In genomic region chr11:95365596-95365995, GRCm38 (mm10) we compare ENCODE assay signal across 8 mouse cellular contexts. TPM values are rescaled to one million over a fixed set of nuclear protein-coding genes. Genes with fewer than 3 reads are reported as not detected.
DNase-seq lines count a peak whose midpoint lies in the region; ATAC-seq and TF ChIP-seq lines count a peak whose summit lies in the region.

No protein-coding gene starts in this region.

- no peak overlapping the region for H3K4me3 ChIP-seq in liver, embryonic 12.5 days
- H3K4me3 ChIP-seq in olfactory bulb, adult 2 months (ENCODE audit: insufficient read depth, low read depth, low read length) = no peak overlapping the region

- TF ChIP-seq POLR2A in olfactory bulb, adult 2 months (IDR thresholded peaks at IDR 0.05; ENCODE audit: insufficient read depth, low read depth, low read length) = no peak

- peaks cover 94% of the 10 kb centered on the region for H3K36me3 ChIP-seq in liver, embryonic 12.5 days

- no peak for TF ChIP-seq CTCF in olfactory bulb, adult 2 months (IDR thresholded peaks at IDR 0.05; ENCODE audit: insufficient read depth, low read depth, low read length)

- H3K27me3 ChIP-seq in liver, embryonic 12.5 days (replicated peaks) = no peaks in the 10 kb centered on the region

- H3K9me3 ChIP-seq in liver, embryonic 12.5 days (replicated peaks) = no peaks in the 10 kb centered on the region

- ATAC-seq in liver, embryonic 12.5 days = no peak

- H3K27ac ChIP-seq in liver, embryonic 12.5 days = peak overlapping the region; percentile 54; the same call in 1 of the 2 replicates
- peak overlapping the region; percentile 52 for H3K27ac ChIP-seq in olfactory bulb, adult 2 months (ENCODE audit: insufficient read depth, low read depth, low read length)

- DNase-seq in liver = no peak
- DNase-seq in fibroblast of lung, adult 2 months (ENCODE audit: low read depth) = peak; percentile 97
- peak; percentile 91 for DNase-seq in heart, postnatal 4 days
- DNase-seq in layer of hippocampus, postnatal 14 days (ENCODE audit: low spot score in 2 of 2) = peak; percentile 62 to 82
- DNase-seq in urinary bladder, postnatal 4 days (ENCODE audit: low spot score in 2 of 2) = peak; percentile 84 to 87
- DNase-seq in thymus, adult 18-20 months = no peak

- H3K4me2 ChIP-seq in liver, embryonic 12.5 days = no peak overlapping the region

- no peak overlapping the region for H3K9ac ChIP-seq in liver, embryonic 12.5 days

- H3K4me1 ChIP-seq in liver, embryonic 12.5 days = peaks cover 35% of the 10 kb centered on the region
- H3K4me1 ChIP-seq in olfactory bulb, adult 2 months (ENCODE audit: control insufficient read depth, insufficient read depth, low read length) = peaks cover 39% of the 10 kb centered on the region

- WGBS in liver, embryonic 12.5 days (ENCODE audit: insufficient replicate concordance) = 89% methylated on average over 10 of the region's 10 CpGs
- 41% methylated on average over 10 of the region's 10 CpGs for WGBS in olfactory bulb, adult 2 months

RNA-seq across cellular contexts. Expression of gene Slc35b1, which starts 18.9 kb away (rescaled TPM):
- 58.2 and 61.3 TPM in 2 replicates for polyA plus RNA-seq in liver, embryonic 12.5 days (2016; fragmentation: Nextera tagmentation; extraction: Ambion mirVana)
- total RNA-seq in heart, postnatal 4 days (2021) = 10 to 100 TPM; 57.1 to 60.5 TPM
- 10 to 100 TPM; 74.2 to 76.0 TPM for total RNA-seq in layer of hippocampus, postnatal 14 days (2021)
- polyA plus RNA-seq in olfactory bulb, adult 2 months (2012; ENCODE audit: insufficient read depth, insufficient read length, low replicate concordance, missing spikeins) = not detected in 2 replicates

RNA-seq across cellular contexts. Expression of gene Fam117a, which starts 28.8 kb away (rescaled TPM):
- 59.0 and 62.7 TPM in 2 replicates for polyA plus RNA-seq in liver, embryonic 12.5 days (2016; fragmentation: Nextera tagmentation; extraction: Ambion mirVana)
- total RNA-seq in heart, postnatal 4 days (2021) = 10 to 100 TPM in 1 of 2 experiments, 1 to 10 TPM in 1; 8.4 to 11.5 TPM
- total RNA-seq in layer of hippocampus, postnatal 14 days (2021) = 1 to 10 TPM; 3.0 to 3.8 TPM
- polyA plus RNA-seq in olfactory bulb, adult 2 months (2012; ENCODE audit: insufficient read depth, insufficient read length, low replicate concordance, missing spikeins) = not detected in 2 replicates

RNA-seq across cellular contexts. Expression of gene Spop, which starts 48.3 kb away (rescaled TPM):
- 90.8 and 105 TPM in 2 replicates for polyA plus RNA-seq in liver, embryonic 12.5 days (2016; fragmentation: Nextera tagmentation; extraction: Ambion mirVana)
- total RNA-seq in heart, postnatal 4 days (2021) = 100 to 1,000 TPM; 111 to 133 TPM
- total RNA-seq in layer of hippocampus, postnatal 14 days (2021) = 100 to 1,000 TPM; 151 to 155 TPM
- not detected in 2 replicates for polyA plus RNA-seq in olfactory bulb, adult 2 months (2012; ENCODE audit: insufficient read depth, insufficient read length, low replicate concordance, missing spikeins)

RNA-seq across cellular contexts. Expression of gene Kat7, which starts 55.5 kb away (rescaled TPM):
- 48.1 and 49.5 TPM in 2 replicates for polyA plus RNA-seq in liver, embryonic 12.5 days (2016; fragmentation: Nextera tagmentation; extraction: Ambion mirVana)
- 10 to 100 TPM; 52.9 to 54.3 TPM for total RNA-seq in heart, postnatal 4 days (2021)
- total RNA-seq in layer of hippocampus, postnatal 14 days (2021) = 10 to 100 TPM; 63.8 to 68.7 TPM
- not detected in 2 replicates for polyA plus RNA-seq in olfactory bulb, adult 2 months (2012; ENCODE audit: insufficient read depth, insufficient read length, low replicate concordance, missing spikeins)

Comparison
In these comparisons a context has a peak if more than half of its experiments do, and no peak if none do; other contexts are left out.
1. DNase-seq: peak in fibroblast of lung, adult 2 months (single experiment), heart, postnatal 4 days (single experiment), layer of hippocampus, postnatal 14 days (2 of 2) and urinary bladder, postnatal 4 days (2 of 2); none in liver (single experiment) and thymus, adult 18-20 months (0 of 2).